Mouse (Mus musculus) MEL (cell line): ENCODE measurements at regions not wholly inside any gene's neighbourhood (a gene's known extent, or its start where the extent isn't known, plus 50 kb on each side); places are given as distances from the start of the nearest gene placed in this dataset.

Experiments used
- DNase-seq: peaks from one replicate; pipeline ENCODE4 v3.0.0; 2011; ENCODE audit warnings: low read depth, low spot score
- H3K27ac ChIP-seq: 2 replicates; pipeline ENCODE4 v1.5.1; 2012; ENCODE audit warnings: low read depth, mild to moderate bottlenecking, control low read depth, low read length, moderate library complexity; ENCODE audit not compliant: control insufficient read depth
- H3K27me3 ChIP-seq, 2 experiments: fragments of 150-350 bp in 1 of 2; sonication (generic) in 1 of 2; 2 replicates each; pipeline ENCODE4 v1.6.1; 2012; ENCODE audit warnings: low read length in 2 of 2, mild to moderate bottlenecking in 2 of 2, improper control_type of control experiment in 1 of 2, moderate library complexity in 1 of 2; ENCODE audit not compliant: insufficient read depth in 2 of 2, control insufficient read depth in 1 of 2
- H3K36me3 ChIP-seq, 2 experiments: 2 replicates each; pipeline ENCODE4 v1.6.1; 2012 to 2014; ENCODE audit warnings: low read length in 2 of 2, improper control_type of control experiment in 1 of 2, inconsistent platforms in 1 of 2, mild to moderate bottlenecking in 1 of 2; ENCODE audit not compliant: insufficient read depth in 2 of 2, control insufficient read depth in 1 of 2
- H3K4me1 ChIP-seq, 2 experiments: fragments of 150-350 bp in 1 of 2; sonication (generic) in 1 of 2; 2 replicates each; pipeline ENCODE4 v1.6.1; 2012; ENCODE audit warnings: low read length in 2 of 2, improper control_type of control experiment in 1 of 2, mild to moderate bottlenecking in 1 of 2; ENCODE audit not compliant: insufficient read depth in 2 of 2, control insufficient read depth in 1 of 2
- H3K4me3 ChIP-seq, 2 experiments: fragments of 150-350 bp in 1 of 2; sonication (generic) in 1 of 2; 2 replicates each; pipeline ENCODE4 v1.5.1; 2012; ENCODE audit warnings: low read depth in 2 of 2, low read length in 2 of 2, mild to moderate bottlenecking in 2 of 2, moderate library complexity in 2 of 2, control low read depth in 1 of 2, improper control_type of control experiment in 1 of 2; ENCODE audit not compliant: control insufficient read depth in 1 of 2, insufficient read depth in 1 of 2
- H3K79me2 ChIP-seq: 2 replicates; pipeline ENCODE4 v1.6.1; 2012; ENCODE audit warnings: mild to moderate bottlenecking, low read length, moderate library complexity; ENCODE audit not compliant: control insufficient read depth, poor library complexity, insufficient read depth
- H3K9ac ChIP-seq: 2 replicates; pipeline ENCODE4 v1.6.1; 2012; ENCODE audit warnings: low read depth, mild to moderate bottlenecking, control low read depth, low read length, moderate library complexity; ENCODE audit not compliant: control insufficient read depth, poor library complexity, severe bottlenecking
- H3K9me3 ChIP-seq: fragments of 150-350 bp; sonication (generic); replicated peaks from 2 replicates; pipeline ENCODE4 v1.6.1; 2012; ENCODE audit warnings: mild to moderate bottlenecking, low read length, improper control_type of control experiment, moderate library complexity; ENCODE audit not compliant: insufficient read depth
- BHLHE40 ChIP-seq: IDR thresholded peaks from 2 replicates; pipeline ENCODE4 v1.6.1; 2012; ENCODE audit warnings: low read depth, mild to moderate bottlenecking, inconsistent platforms, low read length, improper control_type of control experiment, borderline replicate concordance
- CHD1 ChIP-seq: IDR thresholded peaks from 2 replicates; pipeline ENCODE4 v1.6.1; 2012; ENCODE audit warnings: low read depth, mild to moderate bottlenecking, inconsistent platforms, low read length, improper control_type of control experiment
- CHD2 ChIP-seq: IDR thresholded peaks from 2 replicates; pipeline ENCODE4 v1.6.1; 2011; ENCODE audit warnings: low read length, improper control_type of control experiment
- CTCF ChIP-seq, 3 experiments: IDR thresholded peaks in 2 of 3; conservative IDR thresholded peaks in 1 of 3; 2 replicates each; pipeline ENCODE4 v1.5.1; 2011 to 2012; ENCODE audit warnings: low read length in 3 of 3, low read depth in 2 of 3, mild to moderate bottlenecking in 2 of 3, improper control_type of control experiment in 1 of 3, inconsistent platforms in 1 of 3, mixed read lengths in 1 of 3, moderate library complexity in 1 of 3; ENCODE audit not compliant: control insufficient read depth in 1 of 3, insufficient read depth in 1 of 3, poor library complexity in 1 of 3, severe bottlenecking in 1 of 3
- E2F4 ChIP-seq: IDR thresholded peaks from 2 replicates; pipeline ENCODE4 v1.6.1; 2011; ENCODE audit warnings: low read depth, low read length, improper control_type of control experiment, borderline replicate concordance
- ELF1 ChIP-seq: IDR thresholded peaks from 2 replicates; pipeline ENCODE4 v1.6.1; 2014; ENCODE audit warnings: low read depth, mild to moderate bottlenecking, inconsistent platforms, low read length, improper control_type of control experiment, moderate library complexity
- EP300 ChIP-seq, 2 experiments: IDR thresholded peaks; 2 replicates each; pipeline ENCODE4 v1.6.1; 2011; ENCODE audit warnings: improper control_type of control experiment in 2 of 2, low read length in 2 of 2, low read depth in 1 of 2, mild to moderate bottlenecking in 1 of 2
- ETS1 ChIP-seq: IDR thresholded peaks from 2 replicates; pipeline ENCODE4 v1.6.1; 2012; ENCODE audit warnings: low read depth, mild to moderate bottlenecking, inconsistent platforms, low read length, improper control_type of control experiment, moderate library complexity
- GABPA ChIP-seq: IDR thresholded peaks from 2 replicates; pipeline ENCODE4 v1.6.1; 2012; ENCODE audit warnings: low read depth, mild to moderate bottlenecking, inconsistent platforms, low read length, improper control_type of control experiment, moderate library complexity
- GATA1 ChIP-seq: IDR thresholded peaks from 2 replicates; pipeline ENCODE4 v1.6.1; 2011; ENCODE audit warnings: low read depth, low read length, improper control_type of control experiment
- HCFC1 ChIP-seq: IDR thresholded peaks from 2 replicates; pipeline ENCODE4 v1.6.1; 2012; ENCODE audit warnings: low read depth, mild to moderate bottlenecking, inconsistent platforms, low read length, improper control_type of control experiment, moderate library complexity
- JUND ChIP-seq: IDR thresholded peaks from 2 replicates; pipeline ENCODE4 v1.6.1; 2011; ENCODE audit warnings: low read depth, mild to moderate bottlenecking, improper control_type of control experiment, low read length
- MAFK ChIP-seq: IDR thresholded peaks from 2 replicates; pipeline ENCODE4 v1.6.1; 2011; ENCODE audit warnings: low read depth, mild to moderate bottlenecking, low read length, improper control_type of control experiment, borderline replicate concordance
- MAX ChIP-seq: IDR thresholded peaks from 2 replicates; pipeline ENCODE4 v1.6.1; 2011; ENCODE audit warnings: low read length, improper control_type of control experiment
- MEF2A ChIP-seq: IDR thresholded peaks from 2 replicates; pipeline ENCODE4 v1.6.1; 2014; ENCODE audit warnings: low read depth, mild to moderate bottlenecking, inconsistent platforms, low read length, improper control_type of control experiment; ENCODE audit not compliant: poor library complexity, insufficient replicate concordance, severe bottlenecking; ENCODE audit errors: extremely low read depth
- MXI1 ChIP-seq: IDR thresholded peaks from 2 replicates; pipeline ENCODE4 v1.6.1; 2011; ENCODE audit warnings: mild to moderate bottlenecking, low read depth, low read length, improper control_type of control experiment
- MYB ChIP-seq: IDR thresholded peaks from 2 replicates; pipeline ENCODE4 v1.6.1; 2011; ENCODE audit warnings: mild to moderate bottlenecking, low read depth, low read length, improper control_type of control experiment
- MYC ChIP-seq: IDR thresholded peaks from 2 replicates; pipeline ENCODE4 v1.6.1; 2011; ENCODE audit warnings: low read depth, mild to moderate bottlenecking, low read length, improper control_type of control experiment, moderate library complexity
- NELFE ChIP-seq: IDR thresholded peaks from 2 replicates; pipeline ENCODE4 v1.6.1; 2011; ENCODE audit warnings: low read depth, low read length, improper control_type of control experiment
- NRF1 ChIP-seq: IDR thresholded peaks from 2 replicates; pipeline ENCODE4 v1.6.1; 2014; ENCODE audit warnings: low read depth, mild to moderate bottlenecking, inconsistent platforms, low read length, improper control_type of control experiment, moderate library complexity; ENCODE audit not compliant: poor library complexity, insufficient read depth, severe bottlenecking
- POLR2A ChIP-seq, 2 experiments: IDR thresholded peaks; 2 replicates each; pipeline ENCODE4 v1.6.1; 2011 to 2012; ENCODE audit warnings: low read length in 2 of 2, mild to moderate bottlenecking in 2 of 2, control low read depth in 1 of 2, improper control_type of control experiment in 1 of 2, low read depth in 1 of 2, moderate library complexity in 1 of 2; ENCODE audit not compliant: control insufficient read depth in 1 of 2, insufficient read depth in 1 of 2, poor library complexity in 1 of 2
- POLR2AphosphoS2 ChIP-seq: IDR thresholded peaks from 2 replicates; pipeline ENCODE4 v1.6.1; 2011; ENCODE audit warnings: low read length, improper control_type of control experiment
- RCOR1 ChIP-seq: IDR thresholded peaks from 2 replicates; pipeline ENCODE4 v1.6.1; 2012; ENCODE audit warnings: low read depth, mild to moderate bottlenecking, inconsistent platforms, low read length, improper control_type of control experiment
- SIN3A ChIP-seq: IDR thresholded peaks from 2 replicates; pipeline ENCODE4 v1.6.1; 2012; ENCODE audit warnings: low read length, improper control_type of control experiment, inconsistent platforms
- SMC3 ChIP-seq: IDR thresholded peaks from 2 replicates; pipeline ENCODE4 v1.6.1; 2011; ENCODE audit warnings: low read depth, low read length, improper control_type of control experiment
- TAL1 ChIP-seq: IDR thresholded peaks from 2 replicates; pipeline ENCODE4 v1.6.1; 2012; ENCODE audit warnings: mild to moderate bottlenecking, inconsistent platforms, low read length, moderate library complexity, mixed read lengths
- TBP ChIP-seq: IDR thresholded peaks from 2 replicates; pipeline ENCODE4 v1.8.0; 2011; ENCODE audit warnings: low read depth, low read length, improper control_type of control experiment
- TCF12 ChIP-seq: IDR thresholded peaks from 2 replicates; pipeline ENCODE4 v1.6.1; 2014; ENCODE audit warnings: low read depth, mild to moderate bottlenecking, inconsistent platforms, low read length, improper control_type of control experiment, moderate library complexity
- UBTF ChIP-seq: IDR thresholded peaks from 2 replicates; pipeline ENCODE4 v1.6.1; 2012; ENCODE audit warnings: low read depth, mild to moderate bottlenecking, inconsistent platforms, low read length, improper control_type of control experiment, moderate library complexity, borderline replicate concordance; ENCODE audit not compliant: insufficient read depth
- USF1 ChIP-seq: IDR thresholded peaks from 2 replicates; pipeline ENCODE4 v1.6.1; 2014; ENCODE audit warnings: low read depth, mild to moderate bottlenecking, inconsistent platforms, low read length, improper control_type of control experiment, moderate library complexity
- ZKSCAN1 ChIP-seq: IDR thresholded peaks from 2 replicates; pipeline ENCODE4 v1.6.1; 2012; ENCODE audit warnings: low read depth, mild to moderate bottlenecking, inconsistent platforms, low read length, improper control_type of control experiment, moderate library complexity
- ZMIZ1 ChIP-seq: IDR thresholded peaks from 2 replicates; pipeline ENCODE4 v1.6.1; 2012; ENCODE audit warnings: low read depth, mild to moderate bottlenecking, inconsistent platforms, low read length, improper control_type of control experiment, moderate library complexity
- ZNF384 ChIP-seq: IDR thresholded peaks from 2 replicates; pipeline ENCODE4 v1.6.1; 2012; ENCODE audit warnings: low read depth, mild to moderate bottlenecking, inconsistent platforms, low read length, improper control_type of control experiment

DNA sequence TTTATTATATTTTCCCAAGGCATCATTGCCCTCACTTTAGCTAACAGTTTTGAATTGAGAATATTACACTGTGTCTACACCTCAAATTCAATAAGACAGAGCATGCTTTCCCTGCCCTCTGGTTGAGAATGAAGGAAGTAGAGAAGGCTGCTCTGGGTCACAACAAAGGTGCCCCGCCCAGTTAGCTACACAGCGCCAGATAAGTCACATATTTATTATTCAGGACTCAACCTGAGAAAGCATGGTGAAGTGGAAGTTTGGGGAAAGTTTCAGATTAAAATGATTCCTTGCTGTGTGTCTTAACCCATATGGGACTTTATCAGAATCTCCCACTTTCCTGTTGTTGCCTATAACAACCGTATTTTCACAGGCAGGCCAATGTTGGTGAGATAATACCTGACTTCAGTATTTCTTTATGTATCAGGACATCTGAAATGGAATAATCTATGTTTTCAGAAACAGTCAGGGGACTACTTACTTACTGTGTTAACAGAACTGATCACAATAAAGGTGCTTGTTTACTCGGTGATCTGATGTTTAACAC, 276.9 kb upstream of the Ldb2 start (continued):
- TF ChIP-seq E2F4 (no peak), CTCF (IDR thresholded peaks at IDR 0.05 in 2 of 3, conservative IDR thresholded peaks at IDR 0.05 in 1 of 3; ENCODE audit: control insufficient read depth in 1 of 3, insufficient read depth in 1 of 3, low read depth in 2 of 3, low read length in 3 of 3, poor library complexity in 1 of 3, severe bottlenecking in 1 of 3) (no peak), MEF2A (no peak), SIN3A (peak; percentile 63), POLR2A (IDR thresholded peaks at IDR 0.05; ENCODE audit: control insufficient read depth in 1 of 2, insufficient read depth in 1 of 2, low read depth in 1 of 2, low read length in 2 of 2, poor library complexity in 1 of 2) (no peak), MAX (no peak), RCOR1 (no peak; the same call in 1 of the 2 replicates), MYC (peak; percentile 37; the same call in 1 of the 2 replicates), GABPA (no peak), ELF1 (0 out of 2 replicates have a peak, but pooled peaks have one; percentile 41)

DNA sequence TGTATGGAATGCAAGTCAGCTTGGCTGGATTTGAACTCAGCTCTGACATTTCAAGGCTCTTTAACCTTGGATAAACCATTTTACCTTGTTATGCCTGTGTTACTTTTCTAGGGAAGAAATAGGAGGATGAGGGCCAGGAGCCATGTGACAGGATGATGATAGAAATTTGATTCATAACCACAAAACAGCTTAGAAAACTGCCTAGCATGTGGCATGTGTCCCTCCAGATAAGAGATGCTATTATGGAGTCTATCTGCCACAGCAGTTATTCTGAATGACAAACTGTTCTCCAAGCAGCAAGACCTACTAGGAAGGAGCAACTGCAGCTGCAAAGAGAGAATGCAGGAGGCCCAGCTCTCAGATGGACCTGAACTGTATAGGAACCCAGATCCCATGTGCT, 275.7 kb upstream of the Ldb2 start:
- H3K27ac ChIP-seq: peak overlapping the region; percentile 55
- peaks cover 0 to 30% of the 10 kb centered on the region in 2 experiments; a peak in 2 of 4 replicates for H3K36me3 ChIP-seq
- H3K4me1 ChIP-seq: peaks cover 20 to 31% of the 10 kb centered on the region in 2 experiments
- no peaks in the 10 kb centered on the region for H3K9me3 ChIP-seq
- no peaks in the 10 kb centered on the region for H3K79me2 ChIP-seq
- no peaks in the 10 kb centered on the region for H3K27me3 ChIP-seq
- H3K4me3 ChIP-seq: no peak overlapping the region
- no peak overlapping the region for H3K9ac ChIP-seq
- peak; percentile 73 for DNase-seq
- no peak; the same call in 1 of the 2 replicates for TF ChIP-seq ZKSCAN1
- no peak; the same call in 1 of the 2 replicates for TF ChIP-seq CHD2
- no peak for TF ChIP-seq ZMIZ1
- peak; percentile 81; the same call in 1 of the 2 replicates for TF ChIP-seq MXI1
- TF ChIP-seq SMC3: no peak
- TF ChIP-seq E2F4: no peak
- TF ChIP-seq SIN3A: peak; percentile 72
- 0 out of 2 replicates have a peak, but pooled peaks have one; percentile 36 for TF ChIP-seq JUND
- TF ChIP-seq MYB: peak; percentile 80
- no peak for TF ChIP-seq POLR2AphosphoS2
- TF ChIP-seq NRF1: no peak
- TF ChIP-seq MAFK: 0 out of 2 replicates have a peak, but pooled peaks have one; percentile 63
- TF ChIP-seq ZNF384: no peak
- TF ChIP-seq CHD1: no peak
- TF ChIP-seq HCFC1: no peak
- TF ChIP-seq GATA1: peak; percentile 92
- TF ChIP-seq MAX: peak; percentile 91
- TF ChIP-seq MYC: peak; percentile 85
- no peak for TF ChIP-seq UBTF
- TF ChIP-seq POLR2A (IDR thresholded peaks at IDR 0.05; ENCODE audit: control insufficient read depth in 1 of 2, insufficient read depth in 1 of 2, low read depth in 1 of 2, low read length in 2 of 2, poor library complexity in 1 of 2): no peak
- TF ChIP-seq EP300 (IDR thresholded peaks at IDR 0.05; ENCODE audit: low read depth in 1 of 2, low read length in 2 of 2): peak; percentile 93 to 97
- peak; percentile 97 for TF ChIP-seq TCF12
- no peak for TF ChIP-seq NELFE
- peak; percentile 95 for TF ChIP-seq ETS1
- peak; percentile 42; the same call in 1 of the 2 replicates for TF ChIP-seq MEF2A
- no peak for TF ChIP-seq TBP
- TF ChIP-seq GABPA: 0 out of 2 replicates have a peak, but pooled peaks have one; percentile 36
- TF ChIP-seq RCOR1: peak; percentile 97
- peak; percentile 89 for TF ChIP-seq USF1
- peak; percentile 86; the same call in 1 of the 2 replicates for TF ChIP-seq BHLHE40
- TF ChIP-seq TAL1: peak; percentile 64
